Mouse (Mus musculus) layer of hippocampus, adult 8-10 months (tissue): ENCODE data around the gene Bfar. TPM values are rescaled to one million over a fixed set of nuclear protein-coding genes. Genes with fewer than 3 reads are reported as not detected.
"Not testable (repeated sequence)": the region's sequence is repeated elsewhere in the genome, so short reads cannot be mapped to it uniquely, and the experiment has no call there.

Source experiments
- DNase-seq, 2 experiments: peaks; one replicate each; pipeline ENCODE4 v3.0.0; 2022; ENCODE audit warnings: low spot score in 2 of 2
- total RNA-seq, 4 experiments: library from RNA; stranded (reverse); gene quantifications; 2 replicates each; pipeline ENCODE4 v1.2.4; 2022

Bfar gene
- total RNA-seq: 10 to 100 TPM; 36.8 to 44.7 (median 42.0) TPM

- DNase-seq: peak; percentile 86 to 87
These were observed at the start of gene Bfar, which contains the start of gene 3110001I22Rik for GRCm38 (mm10) chr16:13671685-13672385. Gene Bfar, plus strand, starts transcription at chr16:13671858. Gene 3110001I22Rik, plus strand, starts transcription at chr16:13671929.

GRCm38 (mm10) chr16:13628345-13628744 lies 43.3 kb upstream of the Bfar start:
- no peak for DNase-seq

GRCm38 (mm10) chr16:13638198-13638597 lies 33.5 kb upstream of the Bfar start:
- DNase-seq: not testable (repeated sequence)

- DNase-seq: no peak
These were observed 32.1 kb upstream of the Bfar start for GRCm38 (mm10) chr16:13639508-13639907.

DNA sequence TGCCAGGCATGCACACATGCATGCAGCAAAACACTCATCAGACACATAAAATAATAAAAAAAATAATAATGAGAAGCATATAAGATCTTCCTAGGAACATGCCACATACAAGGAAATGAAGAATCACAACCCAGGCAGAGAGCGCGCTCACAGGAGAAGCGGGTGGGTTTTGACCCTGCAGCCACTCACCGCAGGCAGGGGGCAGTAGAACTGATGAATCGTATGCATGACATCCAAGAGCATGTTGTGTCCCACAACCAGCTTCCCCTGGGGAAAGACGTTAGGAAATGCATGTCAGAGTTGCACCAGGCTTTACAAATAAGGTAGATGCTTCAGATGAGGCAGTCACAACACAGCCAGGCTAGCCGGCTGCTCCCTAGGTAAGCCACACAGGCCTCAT lies 31.6 kb upstream of the Bfar start:
- DNase-seq: no peak

- DNase-seq: no peak
These were observed 27.2 kb upstream of the Bfar start for GRCm38 (mm10) chr16:13644474-13644873.

DNA sequence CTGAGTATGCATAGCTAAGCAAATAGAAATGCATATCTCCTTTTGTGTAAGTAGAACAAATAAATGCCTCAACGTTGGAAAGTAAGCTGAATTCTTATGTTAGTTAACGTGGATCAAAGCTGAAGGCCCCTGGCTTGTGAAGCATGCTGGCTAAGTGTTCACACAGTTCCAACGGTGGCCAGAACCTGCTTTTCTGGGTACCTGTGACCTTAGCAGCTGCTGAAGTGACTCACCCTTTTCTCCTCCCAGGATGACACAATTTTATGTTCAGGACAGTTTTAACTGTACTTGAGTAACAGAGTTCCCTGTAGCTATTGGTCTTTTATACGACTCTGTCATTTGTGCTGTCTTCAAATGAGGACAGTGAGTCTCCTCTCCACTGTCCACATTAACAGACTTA lies 25.7 kb upstream of the Bfar start:
- DNase-seq: no peak

DNA sequence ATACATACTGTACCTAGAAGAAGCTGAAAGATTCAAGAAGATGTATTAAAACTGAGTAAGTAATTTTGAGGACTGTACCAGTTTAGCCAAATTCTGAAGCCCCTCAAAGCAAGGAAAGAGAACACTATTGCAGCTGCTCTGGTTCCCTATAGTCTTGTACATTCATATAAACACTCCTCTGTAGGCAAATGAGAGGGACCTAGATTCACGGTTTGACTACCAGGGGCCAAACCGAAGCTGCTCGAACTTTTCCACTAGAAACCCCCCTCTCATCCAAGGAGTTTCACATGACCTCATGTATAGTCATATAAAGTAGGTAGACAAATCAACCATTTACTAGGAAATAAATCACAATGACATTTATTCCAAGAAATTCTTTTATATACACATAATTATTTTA lies 12.8 kb upstream of the Bfar start:
- DNase-seq: no peak

GRCm38 (mm10) chr16:13660736-13661135 lies 10.9 kb upstream of the Bfar start:
- no peak for DNase-seq

GRCm38 (mm10) chr16:13667878-13668343 lies 3.7 kb upstream of the Bfar start, which contains the start of gene Parn:
Gene Parn, minus strand, starts transcription at chr16:13668170.
- DNase-seq: peak; percentile 92 to 95

DNA sequence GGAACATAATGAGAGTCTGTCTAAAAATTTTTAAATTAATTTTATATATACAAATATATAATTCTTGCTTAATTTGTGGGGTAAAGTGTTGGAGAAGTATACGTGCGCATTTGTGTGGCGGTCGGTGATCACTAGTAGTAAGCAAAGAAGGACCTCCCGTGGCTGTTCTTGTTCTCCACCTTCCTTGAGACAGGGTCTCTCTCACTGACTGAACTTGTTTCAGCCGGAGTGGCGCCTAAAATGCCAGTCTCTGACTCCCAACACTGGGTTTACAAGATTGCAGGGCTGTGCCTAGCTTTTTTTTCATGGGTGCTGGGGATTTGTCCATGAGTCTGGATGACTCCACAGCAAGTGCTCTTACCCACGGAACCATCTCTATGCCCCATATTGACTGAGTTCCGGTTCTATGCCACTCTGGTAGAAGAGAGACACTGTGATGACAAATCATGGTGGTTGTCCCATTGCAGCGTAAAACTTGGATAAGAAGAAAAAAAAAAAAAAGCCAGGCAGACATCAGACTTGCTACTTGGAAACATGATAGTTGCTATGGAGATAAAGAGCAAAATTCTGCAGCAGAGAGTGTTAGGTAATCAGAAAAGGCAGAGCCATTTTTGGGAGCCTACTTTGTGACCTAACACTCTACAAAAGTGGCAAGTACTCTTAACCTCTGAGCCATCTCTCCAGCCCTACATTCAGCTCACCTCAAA lies 3.1 kb upstream of the Bfar start:
- DNase-seq: no peak

GRCm38 (mm10) chr16:13669282-13669681 lies 2.4 kb upstream of the Bfar start:
- no peak for DNase-seq

- DNase-seq: not testable (repeated sequence)
These were observed 762 bp upstream of the Bfar start for GRCm38 (mm10) chr16:13670896-13671295.

DNA sequence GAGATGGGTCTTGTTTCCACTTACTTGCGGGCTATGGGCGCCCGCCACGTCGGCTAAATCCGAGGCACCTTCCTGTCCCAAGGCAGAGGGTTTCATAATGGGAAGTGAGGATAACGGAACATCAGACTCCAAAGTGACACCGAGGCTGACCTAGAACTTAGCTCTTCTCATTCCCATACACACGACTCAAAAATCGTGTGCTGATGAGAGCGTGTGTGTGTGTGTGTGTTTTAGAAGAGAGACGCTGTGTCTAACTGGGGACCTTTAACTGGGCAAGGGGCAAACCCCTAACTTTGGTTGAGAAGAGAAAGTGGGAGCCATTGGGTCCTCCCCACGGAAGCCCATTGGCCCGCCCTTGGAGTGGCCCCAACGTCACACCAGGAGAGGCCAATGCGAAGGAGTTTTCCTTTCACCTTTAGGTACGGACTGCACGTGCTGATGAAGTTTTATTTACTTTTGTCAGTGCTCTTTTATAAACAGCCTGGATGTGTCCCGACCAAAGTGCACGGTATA lies 784 bp downstream of the Bfar start:
- peak in 1 of 2 experiments; percentile 12 for DNase-seq

DNA sequence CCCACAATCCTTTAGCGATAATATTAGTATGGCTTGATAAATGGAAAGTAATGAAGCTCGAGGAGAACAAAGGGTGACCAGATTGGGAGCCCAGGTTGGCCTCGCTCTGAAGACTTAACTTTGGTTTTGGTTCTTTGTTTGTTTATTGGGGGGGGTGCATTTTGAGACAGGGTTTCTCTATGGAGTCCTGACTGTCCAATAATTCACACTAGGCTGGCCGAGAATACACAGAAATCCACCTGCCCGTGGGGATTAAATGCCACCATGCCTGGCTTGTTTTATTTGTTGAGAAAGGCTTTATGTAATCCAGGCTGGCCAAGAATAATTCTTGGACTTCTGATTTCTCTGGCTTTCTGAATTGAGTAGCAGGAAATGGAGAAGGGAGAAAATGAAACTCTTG lies 1.5 kb downstream of the Bfar start:
- no peak for DNase-seq

GRCm38 (mm10) chr16:13674511-13674910 lies 2.9 kb downstream of the Bfar start:
- DNase-seq: no peak

- no peak for DNase-seq
These were observed 7.1 kb downstream of the Bfar start for GRCm38 (mm10) chr16:13678601-13679319.

- no peak for DNase-seq
These were observed 27.3 kb downstream of the Bfar start for GRCm38 (mm10) chr16:13698998-13699397.

DNA sequence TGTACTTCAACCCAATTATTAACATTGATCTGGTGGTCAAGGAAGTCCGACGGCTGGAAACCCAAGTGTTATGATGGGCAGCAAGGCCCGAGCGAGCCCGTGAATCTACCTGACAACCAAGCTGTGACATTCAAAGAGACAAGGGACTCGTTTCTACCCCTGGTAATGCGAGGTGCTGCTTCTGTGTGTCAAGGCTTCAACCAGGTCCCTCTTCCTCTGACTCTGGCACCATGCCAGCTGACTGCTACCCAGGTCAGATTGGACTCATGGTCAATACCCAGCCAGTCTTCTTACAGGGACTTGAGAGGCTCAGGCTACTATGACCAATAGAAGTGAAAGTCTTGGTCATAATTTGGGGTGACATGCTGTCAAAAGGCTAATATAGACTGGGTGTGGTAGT lies 30.5 kb downstream of the Bfar start:
- peak in 1 of 2 experiments; percentile 10 for DNase-seq

GRCm38 (mm10) chr16:13704676-13705075 lies 33.0 kb downstream of the Bfar start:
- no peak for DNase-seq

DNA sequence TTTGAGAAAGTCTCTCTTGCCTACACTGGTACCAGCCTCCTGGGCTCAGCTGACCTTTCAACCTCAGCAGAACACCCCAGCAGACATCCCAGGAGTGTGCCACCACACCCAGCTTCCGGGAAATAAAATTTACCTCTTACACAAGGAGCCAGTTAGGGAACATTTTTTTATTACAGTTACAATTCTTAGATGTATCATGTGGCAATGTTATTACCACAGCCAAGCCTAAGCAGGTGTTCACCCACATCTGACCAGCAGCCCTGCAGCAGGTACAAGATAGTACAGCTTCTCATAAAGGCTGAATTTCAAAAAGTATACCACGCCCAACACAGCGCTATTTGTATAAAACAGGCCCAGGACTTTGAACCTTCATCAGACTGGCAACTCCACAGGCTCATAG lies 43.3 kb downstream of the Bfar start:
- no peak for DNase-seq
